Mouse (Mus musculus): ENCODE data around the gene Anks1b. TPM values are rescaled to one million over a fixed set of nuclear protein-coding genes. Genes with fewer than 3 reads are reported as not detected.

Anks1b gene
- total and polyA plus RNA-seq, 2 experiments from 2014 or later, result 105 to 342 TPM

DNA sequence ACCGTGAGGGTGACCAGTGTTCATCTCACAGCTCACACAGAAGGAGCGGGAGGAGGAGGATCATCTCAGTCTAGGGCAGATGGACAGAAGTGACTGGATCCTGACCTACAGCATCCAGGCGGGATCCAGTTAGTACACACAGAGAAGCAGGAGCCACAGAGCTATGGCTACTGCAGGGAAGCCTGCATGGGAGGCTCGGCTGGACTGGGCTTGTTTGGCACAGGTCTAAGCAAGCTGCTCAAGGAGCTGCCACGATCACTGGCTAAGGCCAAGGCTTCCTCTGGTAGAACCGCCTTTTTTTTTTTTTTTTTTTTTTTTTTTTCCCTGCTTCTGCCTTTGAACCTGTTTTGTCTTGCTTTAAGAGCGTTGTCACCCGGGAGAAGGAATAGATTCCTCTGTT is 1034.1 kb downstream of the Anks1b start:
- ATAC-seq (ENCODE audit: low FRiP score), result no peak
- Histone ChIP-seq H3K27me3 (ENCODE audit: insufficient read depth, low read length) (no peaks in the 10 kb centered on the region), H3K4me1 (ENCODE audit: insufficient read depth, low read length) (no peaks in the 10 kb centered on the region), H3K9ac (replicated peaks; ENCODE audit: low read length, poor library complexity, severe bottlenecking) (no peak overlapping the region), H3K36me3 (ENCODE audit: insufficient read depth, low read length) (no peaks in the 10 kb centered on the region), H3K27ac (ENCODE audit: low read depth, low read length) (no peak overlapping the region), H3K4me2 (ENCODE audit: low read depth, low read length, poor library complexity, severe bottlenecking) (no peak overlapping the region), H3K9me3 (ENCODE audit: low read length) (no peaks in the 10 kb centered on the region), H3K4me3 (ENCODE audit: low read depth, low read length) (no peak overlapping the region)
- no peak for TF ChIP-seq CTCF (IDR thresholded peaks at IDR 0.05)
- WGBS, result 70% methylated on average over 8 of the region's 8 CpGs
- DNase-seq (ENCODE audit: low spot score), result no peak

DNA sequence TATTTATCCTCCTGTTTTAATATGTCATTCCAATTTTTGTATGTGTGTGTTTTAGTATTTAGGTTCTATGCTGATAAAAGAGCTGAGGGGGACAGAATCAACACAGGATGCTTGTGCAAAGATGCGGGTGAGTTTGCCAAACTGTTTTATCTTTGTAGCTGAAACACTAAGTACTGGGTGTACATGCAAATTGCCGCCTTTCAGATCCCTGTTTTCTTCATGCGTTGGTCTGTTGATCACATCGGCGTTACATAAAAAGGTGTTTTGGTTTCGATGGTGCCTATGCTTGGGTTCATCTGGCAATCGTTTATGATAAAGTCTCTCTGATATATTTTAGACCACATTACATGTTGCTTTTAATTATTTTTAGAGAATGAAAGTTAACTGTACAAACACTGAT is 1050.2 kb downstream of the Anks1b start:
- no peak for ATAC-seq (ENCODE audit: low FRiP score)
- Histone ChIP-seq H3K36me3 (ENCODE audit: insufficient read depth, low read length) (0 out of 2 replicates have a peak, but pooled peaks cover 3% of the 10 kb centered on the region), H3K4me1 (ENCODE audit: insufficient read depth, low read length) (no peaks in the 10 kb centered on the region), H3K9ac (replicated peaks; ENCODE audit: low read length, poor library complexity, severe bottlenecking) (no peak overlapping the region), H3K4me2 (ENCODE audit: low read depth, low read length, poor library complexity, severe bottlenecking) (no peak overlapping the region), H3K27ac (ENCODE audit: low read depth, low read length) (no peak overlapping the region), H3K4me3 (ENCODE audit: low read depth, low read length) (no peak overlapping the region), H3K9me3 (ENCODE audit: low read length) (no peaks in the 10 kb centered on the region), H3K27me3 (ENCODE audit: insufficient read depth, low read length) (no peaks in the 10 kb centered on the region)
- 86% methylated on average over 7 of the region's 7 CpGs for WGBS
- no peak for DNase-seq (ENCODE audit: low spot score)
- no peak for TF ChIP-seq CTCF (IDR thresholded peaks at IDR 0.05)

DNA sequence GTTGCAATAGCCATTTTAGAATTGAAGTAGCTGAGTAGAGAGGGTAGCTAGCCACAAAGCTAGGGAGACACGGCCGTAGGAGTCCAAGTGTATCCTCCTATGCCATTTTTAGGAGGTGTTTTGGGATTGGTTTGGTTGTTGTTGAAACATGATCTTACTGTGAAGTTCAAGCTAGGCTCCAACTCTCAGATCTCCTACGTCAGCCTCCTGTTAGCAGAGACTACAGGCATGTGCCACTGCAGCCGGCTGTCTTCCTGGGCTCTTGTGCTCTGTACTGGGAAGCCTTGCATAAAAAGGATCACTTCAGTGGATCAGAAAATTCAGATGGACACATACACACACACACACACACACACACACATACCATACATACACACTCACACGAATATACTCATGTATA is 1059.8 kb downstream of the Anks1b start:
- H3K4me3 ChIP-seq (ENCODE audit: low read depth, low read length), result no peak overlapping the region
- no peak overlapping the region for H3K4me2 ChIP-seq (ENCODE audit: low read depth, low read length, poor library complexity, severe bottlenecking)
- H3K36me3 ChIP-seq (ENCODE audit: insufficient read depth, low read length), result peaks cover 2% of the 10 kb centered on the region; the same call in 1 of the 2 replicates
- ATAC-seq (ENCODE audit: low FRiP score) (no peak), DNase-seq (ENCODE audit: low spot score) (no peak)
- no peak overlapping the region for H3K27ac ChIP-seq (ENCODE audit: low read depth, low read length)
- H3K9me3 ChIP-seq (ENCODE audit: low read length), result no peaks in the 10 kb centered on the region
- 81% methylated on average over 5 of the region's 5 CpGs for WGBS
- no peak overlapping the region for H3K9ac ChIP-seq (replicated peaks; ENCODE audit: low read length, poor library complexity, severe bottlenecking)
- no peaks in the 10 kb centered on the region for H3K4me1 ChIP-seq (ENCODE audit: insufficient read depth, low read length)
- no peak for TF ChIP-seq CTCF (IDR thresholded peaks at IDR 0.05)
- no peaks in the 10 kb centered on the region for H3K27me3 ChIP-seq (ENCODE audit: insufficient read depth, low read length)

DNA sequence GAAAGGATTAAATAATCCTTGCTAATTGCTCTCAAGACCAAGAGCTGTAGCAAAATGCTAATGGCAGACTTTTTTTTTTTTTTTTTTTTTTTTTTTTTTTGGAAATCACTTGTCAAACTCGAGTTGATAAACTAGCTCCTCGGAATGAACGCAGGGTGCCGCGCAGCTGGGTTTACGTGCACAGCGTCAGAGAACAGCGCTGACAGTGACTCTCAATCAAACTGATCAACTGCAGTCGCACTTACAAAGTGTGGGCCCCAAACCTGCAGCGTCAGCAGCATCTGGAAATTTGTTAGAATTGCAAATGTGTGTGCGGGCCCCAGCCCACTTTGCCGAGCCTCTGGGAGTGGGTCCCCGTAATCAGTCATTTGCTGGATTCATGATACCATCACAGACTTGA is 1061.4 kb downstream of the Anks1b start:
- TF ChIP-seq CTCF (IDR thresholded peaks at IDR 0.05), result no peak
- H3K27me3 ChIP-seq (ENCODE audit: insufficient read depth, low read length), result no peaks in the 10 kb centered on the region
- DNase-seq (ENCODE audit: low spot score) (peak; percentile 20), ATAC-seq (ENCODE audit: low FRiP score) (no peak)
- H3K4me3 ChIP-seq (ENCODE audit: low read depth, low read length), result no peak overlapping the region
- H3K27ac ChIP-seq (ENCODE audit: low read depth, low read length), result no peak overlapping the region
- no peaks in the 10 kb centered on the region for H3K4me1 ChIP-seq (ENCODE audit: insufficient read depth, low read length)
- no peak overlapping the region for H3K9ac ChIP-seq (replicated peaks; ENCODE audit: low read length, poor library complexity, severe bottlenecking)
- WGBS, result 63% methylated on average over 13 of the region's 13 CpGs
- H3K4me2 ChIP-seq (ENCODE audit: low read depth, low read length, poor library complexity, severe bottlenecking), result no peak overlapping the region
- no peaks in the 10 kb centered on the region; the same call in 1 of the 2 replicates for H3K36me3 ChIP-seq (ENCODE audit: insufficient read depth, low read length)
- H3K9me3 ChIP-seq (ENCODE audit: low read length), result no peaks in the 10 kb centered on the region

DNA sequence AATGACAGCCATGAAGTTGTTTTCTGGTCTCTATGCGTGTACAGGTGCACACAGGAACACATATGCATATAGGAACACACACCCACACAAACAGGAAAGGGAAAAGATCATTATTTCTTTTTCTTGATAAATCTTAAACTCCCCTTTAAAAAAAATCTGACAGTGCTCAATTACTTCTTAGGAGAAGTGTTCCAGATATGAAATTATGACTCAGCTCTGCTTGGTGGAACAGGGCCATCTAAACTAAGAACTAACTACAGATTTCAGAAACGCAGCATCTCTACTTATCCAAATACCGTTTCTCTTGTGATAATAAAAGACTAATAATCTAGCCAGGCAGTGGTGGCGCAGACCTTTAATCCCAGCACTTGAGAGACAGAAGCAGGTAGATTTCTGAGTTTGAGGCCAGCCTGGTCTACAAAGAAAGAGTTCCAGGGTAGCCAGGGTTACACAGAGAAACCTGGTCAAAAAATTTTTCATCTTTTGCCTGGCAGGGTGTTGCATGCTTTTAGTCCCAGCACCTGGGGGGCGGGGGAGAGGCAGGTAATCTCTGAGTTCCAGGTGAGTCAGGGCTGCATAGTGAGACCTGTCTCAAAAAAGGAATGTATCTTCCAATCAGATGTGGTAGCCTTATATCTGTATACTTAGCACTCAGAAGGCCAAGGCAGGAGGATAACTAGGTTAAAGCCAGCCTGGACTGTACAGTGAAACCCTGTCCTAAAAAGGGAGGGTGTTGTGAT is 1064.6 kb downstream of the Anks1b start:
- Histone ChIP-seq H3K9me3 (ENCODE audit: low read length) (no peaks in the 10 kb centered on the region), H3K4me3 (ENCODE audit: low read depth, low read length) (no peak overlapping the region), H3K27me3 (ENCODE audit: insufficient read depth, low read length) (no peaks in the 10 kb centered on the region), H3K36me3 (ENCODE audit: insufficient read depth, low read length) (peaks cover 13% of the 10 kb centered on the region), H3K4me2 (ENCODE audit: low read depth, low read length, poor library complexity, severe bottlenecking) (no peak overlapping the region), H3K27ac (ENCODE audit: low read depth, low read length) (no peak overlapping the region), H3K4me1 (ENCODE audit: insufficient read depth, low read length) (no peaks in the 10 kb centered on the region), H3K9ac (replicated peaks; ENCODE audit: low read length, poor library complexity, severe bottlenecking) (no peak overlapping the region)
- WGBS, result 88% methylated on average over 5 of the region's 5 CpGs
- ATAC-seq (ENCODE audit: low FRiP score) (no peak), DNase-seq (ENCODE audit: low spot score) (no peak)
- TF ChIP-seq CTCF (IDR thresholded peaks at IDR 0.05), result no peak

All from midbrain, postnatal 0 days (tissue).